Mouse (Mus musculus) neural tube, embryonic 13.5 days (tissue): ENCODE data around the gene Rhod. TPM values are rescaled to one million over a fixed set of nuclear protein-coding genes. Genes with fewer than 3 reads are reported as not detected.
"Not testable (repeated sequence)": the region's sequence is repeated elsewhere in the genome, so short reads cannot be mapped to it uniquely, and the experiment has no call there.

Experiments used
- ATAC-seq: fragments of 200-750 bp; cut with Nextera tagmentation; 2 replicates; pipeline ENCODE4 v1.8.0; 2017; ENCODE audit warnings: low read depth, mild to moderate bottlenecking, moderate TSS enrichment, moderate library complexity
- H3K27ac ChIP-seq: fragments of 300-500 bp; sonication (generic); replicated peaks from 2 replicates; pipeline ENCODE4 v1.5.1; 2015; ENCODE audit warnings: moderate library complexity, mild to moderate bottlenecking, inconsistent platforms
- H3K27me3 ChIP-seq: fragments of 300-500 bp; sonication (generic); 2 replicates; pipeline ENCODE4 v1.6.1; 2015; ENCODE audit warnings: mild to moderate bottlenecking, inconsistent platforms
- H3K36me3 ChIP-seq: fragments of 300-500 bp; sonication (generic); 2 replicates; pipeline ENCODE4 v1.6.1; 2015; ENCODE audit warnings: mild to moderate bottlenecking, inconsistent platforms
- H3K4me1 ChIP-seq: fragments of 300-500 bp; sonication (generic); replicated peaks from 2 replicates; pipeline ENCODE4 v1.6.1; 2015; ENCODE audit warnings: inconsistent platforms
- H3K4me2 ChIP-seq: fragments of 300-500 bp; sonication (generic); 2 replicates; pipeline ENCODE4 v1.6.1; 2015; ENCODE audit warnings: inconsistent platforms, mild to moderate bottlenecking, moderate library complexity
- H3K4me3 ChIP-seq: fragments of 300-500 bp; sonication (generic); 2 replicates; pipeline ENCODE4 v1.5.1; 2015; ENCODE audit warnings: mild to moderate bottlenecking, inconsistent platforms
- H3K9ac ChIP-seq: fragments of 300-500 bp; sonication (generic); 2 replicates; pipeline ENCODE4 v1.6.1; 2015; ENCODE audit warnings: moderate library complexity, mild to moderate bottlenecking, inconsistent platforms
- H3K9me3 ChIP-seq: fragments of 300-500 bp; sonication (generic); 2 replicates; pipeline ENCODE4 v1.6.1; 2016; ENCODE audit warnings: inconsistent platforms
- WGBS: fragments of 180-500 bp; shearing (Covaris S2); methylation state at CpG from one replicate; pipeline ENCODE4 v1.1.7; 2015; 5-methylcytosine and 5-hydroxymethylcytosine counted together
- polyA plus RNA-seq: library from polyadenylated mRNA; unstranded; fragments of >200 nt; fragmentation: Nextera tagmentation; extraction: Ambion mirVana; gene quantifications from 2 replicates; pipeline ENCODE4 v1.2.1, GENCODE M21; 2015

Rhod gene
- polyA plus RNA-seq, 1 experiment from 2014 or later: 8.5 TPM

DNA sequence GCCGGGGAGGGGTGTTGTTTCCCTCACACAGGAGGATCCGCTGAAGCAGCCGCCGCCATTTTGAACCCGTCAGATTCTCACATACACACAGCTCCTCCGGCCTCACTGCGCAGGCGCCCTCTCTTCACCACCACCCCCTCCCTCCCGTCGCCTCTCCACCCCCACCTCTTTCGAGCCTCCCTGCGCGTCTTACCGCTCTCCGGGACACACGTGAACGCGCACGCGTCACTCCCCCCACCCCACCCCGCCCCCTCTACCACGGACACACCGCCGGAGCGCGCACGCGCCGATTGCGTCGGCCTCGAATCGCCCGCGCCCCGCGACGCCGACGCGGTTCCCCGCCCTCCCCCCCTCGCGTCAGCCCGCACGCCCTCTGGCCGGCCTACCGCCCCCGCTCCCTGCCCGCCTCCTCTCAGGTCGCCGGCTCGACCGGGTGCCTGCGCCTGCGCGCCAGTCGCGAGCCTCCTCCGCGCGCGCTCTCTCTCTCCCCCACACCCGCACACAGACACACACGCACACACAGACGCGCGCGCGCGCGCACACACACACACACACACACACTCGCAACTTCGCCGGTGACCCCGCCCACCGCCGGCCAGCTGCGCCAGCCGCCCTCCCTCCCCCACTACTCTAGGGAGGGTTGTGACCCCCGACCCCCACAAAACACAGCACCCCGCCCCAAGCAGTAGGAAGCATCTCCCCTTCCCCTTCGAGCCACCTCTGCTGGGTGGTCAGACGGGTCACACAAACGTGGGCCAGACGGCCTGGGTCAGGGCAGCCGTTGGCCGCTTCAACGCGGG is 42.0 kb downstream of the Rhod start:
- H3K4me3 ChIP-seq: peak overlapping the region; percentile 100
- H3K9me3 ChIP-seq: no peaks in the 10 kb centered on the region
- H3K36me3 ChIP-seq: no peaks in the 10 kb centered on the region
- peaks cover 32% of the 10 kb centered on the region for H3K4me1 ChIP-seq
- under 1% methylated on average over 78 of the region's 90 CpGs for WGBS
- H3K4me2 ChIP-seq: peak overlapping the region; percentile 91
- ATAC-seq: peak; percentile 93
- H3K9ac ChIP-seq: peak overlapping the region; percentile 99
- peak overlapping the region; percentile 99 for H3K27ac ChIP-seq
- H3K27me3 ChIP-seq: no peaks in the 10 kb centered on the region

DNA sequence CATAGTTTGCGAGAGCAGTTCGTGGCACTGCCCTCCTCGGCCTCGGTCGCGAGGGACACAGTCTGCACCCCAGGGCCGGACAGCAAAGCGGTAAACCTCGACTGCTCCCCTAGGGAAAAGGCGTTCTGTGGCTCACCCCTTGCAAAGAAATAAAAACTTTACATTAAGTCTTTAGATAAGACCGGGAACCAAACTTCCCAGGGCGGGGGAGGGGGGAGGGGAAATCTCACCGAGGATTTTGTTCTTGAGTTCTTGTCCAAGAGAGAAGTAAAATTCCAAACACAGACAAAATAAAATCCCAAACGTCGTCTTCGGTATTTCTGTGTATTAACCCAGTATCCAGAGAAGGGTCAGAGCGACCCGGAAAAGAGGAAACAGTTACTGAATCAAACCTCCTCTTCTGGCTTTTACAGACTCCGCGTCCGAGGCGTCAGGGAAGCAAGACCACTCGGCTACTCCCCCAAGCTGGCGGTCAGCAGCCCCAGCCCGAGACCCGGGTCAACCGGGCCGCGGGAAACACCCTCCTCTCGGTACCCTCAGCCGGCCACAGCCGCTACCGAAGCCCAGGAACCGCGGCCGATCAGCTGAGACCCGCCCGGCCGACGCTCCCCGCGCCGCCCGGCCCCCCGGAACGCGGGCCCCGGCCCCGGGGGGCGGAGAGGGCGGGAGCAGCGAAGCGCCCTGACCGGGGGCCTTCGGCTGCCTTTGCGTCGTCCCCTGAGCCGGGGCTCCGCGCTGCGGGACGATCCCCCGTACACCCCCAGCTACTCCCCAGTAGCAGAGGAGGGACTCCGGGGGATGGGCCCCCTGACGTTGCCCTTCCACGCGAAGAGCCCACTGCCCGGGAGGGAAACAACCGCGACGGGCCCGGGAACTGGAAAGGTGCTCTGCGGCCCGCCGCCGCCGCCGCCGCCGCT is 42.9 kb downstream of the Rhod start:
- peak; percentile 50 for ATAC-seq
- no peaks in the 10 kb centered on the region; the same call in 1 of the 2 replicates for H3K36me3 ChIP-seq
- no peaks in the 10 kb centered on the region for H3K27me3 ChIP-seq
- H3K9ac ChIP-seq: peak overlapping the region; percentile 99
- no peaks in the 10 kb centered on the region for H3K9me3 ChIP-seq
- peaks cover 39% of the 10 kb centered on the region for H3K4me1 ChIP-seq
- H3K4me2 ChIP-seq: peak overlapping the region; percentile 91
- H3K27ac ChIP-seq: peak overlapping the region; percentile 99
- peak overlapping the region; percentile 100 for H3K4me3 ChIP-seq
- WGBS: under 1% methylated on average over 77 of the region's 80 CpGs

GRCm38 (mm10) chr19:4387276-4387675 is 52.0 kb downstream of the Rhod start:
- no peak for ATAC-seq
- Histone ChIP-seq H3K27ac (no peak overlapping the region), H3K9ac (no peak overlapping the region), H3K9me3 (no peaks in the 10 kb centered on the region), H3K4me2 (no peak overlapping the region), H3K36me3 (peaks cover 33% of the 10 kb centered on the region), H3K27me3 (no peaks in the 10 kb centered on the region), H3K4me1 (peaks cover 12% of the 10 kb centered on the region), H3K4me3 (no peak overlapping the region)

- no peak overlapping the region for H3K4me3 ChIP-seq
- H3K4me2 ChIP-seq: no peak overlapping the region
- H3K9ac ChIP-seq: no peak overlapping the region
- H3K36me3 ChIP-seq: peaks cover 26% of the 10 kb centered on the region
- no peaks in the 10 kb centered on the region for H3K9me3 ChIP-seq
- H3K27ac ChIP-seq: no peak overlapping the region
- WGBS: 81% methylated on average over 4 of the region's 4 CpGs
- no peaks in the 10 kb centered on the region for H3K27me3 ChIP-seq
- no peak for ATAC-seq
- H3K4me1 ChIP-seq: no peaks in the 10 kb centered on the region
Measured at GRCm38 (mm10) chr19:4385026-4385425, 54.2 kb downstream of the Rhod start.

GRCm38 (mm10) chr19:4384322-4384721 is 54.9 kb downstream of the Rhod start:
- Histone ChIP-seq H3K27ac (no peak overlapping the region), H3K4me2 (no peak overlapping the region), H3K4me3 (no peak overlapping the region), H3K9me3 (no peaks in the 10 kb centered on the region), H3K27me3 (no peaks in the 10 kb centered on the region), H3K36me3 (peaks cover 29% of the 10 kb centered on the region), H3K4me1 (no peaks in the 10 kb centered on the region), H3K9ac (no peak overlapping the region)
- 48% methylated on average over 1 of the region's 1 CpGs for WGBS
- no peak for ATAC-seq

- peaks cover 33% of the 10 kb centered on the region for H3K36me3 ChIP-seq
- H3K27ac ChIP-seq: no peak overlapping the region
- no peak overlapping the region for H3K4me3 ChIP-seq
- no peak for ATAC-seq
- H3K9me3 ChIP-seq: no peaks in the 10 kb centered on the region
- no peak overlapping the region for H3K9ac ChIP-seq
- H3K27me3 ChIP-seq: no peaks in the 10 kb centered on the region
- H3K4me1 ChIP-seq: no peaks in the 10 kb centered on the region
- no peak overlapping the region for H3K4me2 ChIP-seq
Measured at GRCm38 (mm10) chr19:4383306-4383705, 55.9 kb downstream of the Rhod start.

GRCm38 (mm10) chr19:4382303-4382702 is 56.9 kb downstream of the Rhod start:
- not testable (repeated sequence) for H3K27me3 ChIP-seq, ATAC-seq, H3K4me3 ChIP-seq, H3K9ac ChIP-seq, H3K4me1 ChIP-seq, H3K9me3 ChIP-seq, H3K4me2 ChIP-seq, H3K27ac ChIP-seq
- peaks cover 28% of the 10 kb centered on the region for H3K36me3 ChIP-seq
- 89% methylated on average over 1 of the region's 1 CpGs for WGBS

Other genes starting within 250 kb of the Rhod start
- 0.80 and 0.88 TPM in 2 replicates for gene Tbc1d10c, start 248.1 kb downstream of the Rhod start, polyA plus RNA-seq
- gene Ppp1ca, start 247.4 kb downstream of the Rhod start, polyA plus RNA-seq: 683 and 709 TPM in 2 replicates
- 23.5 and 24.9 TPM in 2 replicates for gene Rad9a, start 237.8 kb downstream of the Rhod start, polyA plus RNA-seq
- 0.67 and 0.79 TPM in 2 replicates for gene Clcf1, start 225.2 kb downstream of the Rhod start, polyA plus RNA-seq
- gene AC109138.7, start 225.1 kb downstream of the Rhod start, polyA plus RNA-seq: not detected in 2 replicates
- gene Pold4, start 207.5 kb downstream of the Rhod start, polyA plus RNA-seq: 21.0 and 22.1 TPM in 2 replicates
- 7.2 and 8.2 TPM in 2 replicates for gene Ssh3, start 170.3 kb downstream of the Rhod start, polyA plus RNA-seq
- gene Ankrd13d, start 156.3 kb downstream of the Rhod start, polyA plus RNA-seq: 29.8 and 33.1 TPM in 2 replicates
- gene Grk2, start 133.2 kb downstream of the Rhod start, polyA plus RNA-seq: 22.3 and 25.5 TPM in 2 replicates
- gene Kdm2a, start 41.1 kb downstream of the Rhod start, polyA plus RNA-seq: 38.2 and 41.5 TPM in 2 replicates
- gene Syt12, start 38.0 kb upstream of the Rhod start, polyA plus RNA-seq: 2.7 and 4.2 TPM in 2 replicates
- not detected in 2 replicates for gene 2010003K11Rik, start 59.2 kb upstream of the Rhod start, polyA plus RNA-seq
- 21.0 and 21.9 TPM in 2 replicates for gene Pcx, start 71.0 kb upstream of the Rhod start, polyA plus RNA-seq
- 10.5 and 10.9 TPM in 2 replicates for gene Lrfn4, start 176.2 kb upstream of the Rhod start, polyA plus RNA-seq
- gene Rce1, start 186.2 kb upstream of the Rhod start, polyA plus RNA-seq: 51.8 and 56.0 TPM in 2 replicates